Mouse (Mus musculus) left cerebral cortex, postnatal 14 days (tissue): ENCODE data around the gene Xpo6. TPM values are rescaled to one million over a fixed set of nuclear protein-coding genes. Genes with fewer than 3 reads are reported as not detected.

Source experiments
- DNase-seq, 2 experiments: peaks; one replicate each; pipeline ENCODE4 v3.0.0; 2021 to 2022; ENCODE audit warnings: low spot score in 2 of 2, mixed read lengths in 1 of 2
- intact Hi-C: fragments of 180-260 bp; cut with DNase I; formaldehyde crosslinking; loops from one replicate; pipeline ENCODE4 v1.15.1; 2025
- total RNA-seq, 2 experiments: library from RNA; stranded (reverse); gene quantifications; 2 replicates each; pipeline ENCODE4 v1.2.3; 2021

The Xpo6 gene
- total RNA-seq, 2 experiments from 2014 or later: 97.8 to 106 TPM

DNA sequence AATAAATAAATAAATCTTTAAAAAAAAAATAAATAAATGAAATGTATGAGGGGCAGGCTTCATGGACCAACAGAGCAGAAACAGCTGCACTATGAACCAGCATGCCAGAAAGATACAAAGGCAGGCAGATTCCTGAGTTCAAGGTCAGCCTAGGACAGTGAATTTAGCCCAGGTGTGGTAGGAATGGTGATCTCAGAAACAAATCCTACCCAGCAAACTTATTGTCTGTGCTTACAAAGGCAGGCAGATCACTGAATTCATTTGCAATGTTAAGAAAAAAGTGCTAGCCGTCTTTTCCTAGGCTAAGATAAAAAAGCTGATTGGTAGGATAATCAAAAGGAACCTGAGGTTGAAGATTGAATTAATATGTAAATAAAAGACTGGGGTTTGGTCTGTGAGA, 54.1 kb downstream of the Xpo6 start:
- no peak for DNase-seq
- intact Hi-C loops: no loop called here

- intact Hi-C loops: no loop called here
- no peak for DNase-seq
Measured at GRCm38 (mm10) chr7:126144364-126144763, 55.9 kb downstream of the Xpo6 start.

GRCm38 (mm10) chr7:126137850-126138249, 62.5 kb downstream of the Xpo6 start:
- intact Hi-C loops: no loop called here

DNA sequence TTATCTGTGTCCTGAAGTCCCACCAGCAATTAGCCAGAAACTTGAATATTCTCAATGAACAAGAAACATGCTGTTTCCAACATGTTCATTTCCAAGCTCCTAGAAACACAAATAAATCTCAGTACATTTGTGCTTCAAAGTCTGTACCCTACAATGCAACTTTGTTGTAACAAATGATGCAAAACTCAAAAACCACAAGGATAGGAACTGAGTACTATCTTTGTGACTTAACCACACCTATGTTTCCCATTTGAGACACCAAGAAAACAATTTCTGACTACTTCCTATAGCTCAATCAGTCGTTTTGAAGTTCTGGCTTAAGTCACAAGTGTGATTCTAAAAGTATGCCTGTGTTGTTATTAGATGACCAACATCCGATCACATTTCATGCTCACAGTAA, 64.9 kb downstream of the Xpo6 start:
- DNase-seq: no peak
- intact Hi-C loops: no loop called here

More at GRCm38 (mm10) chr7:126137850-126138249, 62.5 kb downstream of the Xpo6 start:
- DNase-seq: no peak

GRCm38 (mm10) chr7:126134634-126135321, 65.5 kb downstream of the Xpo6 start:
- no peak for DNase-seq
- intact Hi-C loops: no loop called here

- intact Hi-C loops: no loop called here
- DNase-seq: no peak
Measured at GRCm38 (mm10) chr7:126127673-126128072, 72.6 kb downstream of the Xpo6 start.

DNA sequence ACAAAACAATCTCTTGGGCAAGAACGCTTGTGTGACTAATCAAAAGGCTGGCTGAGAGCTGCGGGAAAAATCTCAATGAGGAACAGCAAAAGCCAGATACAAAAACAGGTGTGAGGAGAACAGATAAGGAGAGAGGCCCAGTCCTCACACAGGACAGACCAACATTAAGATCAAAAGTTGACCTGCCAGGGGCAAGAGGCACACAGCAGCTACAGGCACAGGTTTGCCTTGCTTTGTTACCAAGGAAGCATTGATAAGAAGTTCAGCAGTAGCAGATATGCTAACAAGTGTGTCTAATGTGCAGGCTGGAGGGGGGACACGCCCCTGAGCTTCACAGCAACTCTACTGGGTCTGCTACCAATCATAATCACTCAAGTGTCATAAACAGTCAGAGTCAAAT, 73.8 kb downstream of the Xpo6 start:
- DNase-seq: no peak
- intact Hi-C loops: no loop called here

DNA sequence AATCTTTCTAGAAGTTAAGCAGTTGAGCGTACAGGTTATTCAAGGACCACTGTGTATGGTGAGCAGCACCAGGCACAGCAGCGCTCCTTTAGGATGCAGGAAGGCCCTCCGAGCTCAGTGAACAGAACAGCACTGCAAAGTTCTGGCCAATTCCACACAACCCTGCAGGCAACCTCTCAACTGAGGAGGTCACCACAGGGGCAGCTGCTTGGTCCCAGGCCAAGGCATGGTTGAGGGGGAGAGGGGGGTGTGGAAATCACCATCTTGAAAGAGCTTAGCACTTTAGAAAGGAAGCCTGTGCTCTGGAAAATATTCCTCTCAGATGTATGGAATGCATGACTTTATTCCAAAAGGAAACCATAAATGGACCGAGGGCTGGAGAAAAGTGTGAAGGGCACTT, 78.8 kb downstream of the Xpo6 start:
- intact Hi-C loops: no loop called here
- DNase-seq: no peak

GRCm38 (mm10) chr7:126119819-126120218, 80.5 kb downstream of the Xpo6 start:
- intact Hi-C loops: no loop called here
- no peak for DNase-seq

DNA sequence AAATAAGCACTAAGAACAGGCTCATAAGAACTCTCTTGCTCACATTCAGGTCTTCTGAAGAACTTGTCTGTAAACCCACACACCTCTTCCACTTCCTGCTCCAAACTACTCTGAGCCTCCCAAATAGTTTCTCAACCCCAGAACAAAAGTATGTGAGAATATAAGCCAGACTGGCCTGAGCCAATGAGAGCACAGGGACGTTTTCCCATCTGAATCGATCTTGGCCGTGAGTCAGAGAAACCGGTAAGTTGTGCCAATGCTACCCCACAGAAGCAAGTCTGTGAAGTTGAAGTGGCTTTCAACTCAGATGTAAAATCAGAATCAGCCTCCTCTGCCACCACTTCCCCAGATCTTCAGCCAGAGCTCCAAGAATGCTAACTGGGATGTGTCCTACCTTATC, 87.0 kb downstream of the Xpo6 start:
- intact Hi-C loops: no loop called here
- no peak for DNase-seq

DNA sequence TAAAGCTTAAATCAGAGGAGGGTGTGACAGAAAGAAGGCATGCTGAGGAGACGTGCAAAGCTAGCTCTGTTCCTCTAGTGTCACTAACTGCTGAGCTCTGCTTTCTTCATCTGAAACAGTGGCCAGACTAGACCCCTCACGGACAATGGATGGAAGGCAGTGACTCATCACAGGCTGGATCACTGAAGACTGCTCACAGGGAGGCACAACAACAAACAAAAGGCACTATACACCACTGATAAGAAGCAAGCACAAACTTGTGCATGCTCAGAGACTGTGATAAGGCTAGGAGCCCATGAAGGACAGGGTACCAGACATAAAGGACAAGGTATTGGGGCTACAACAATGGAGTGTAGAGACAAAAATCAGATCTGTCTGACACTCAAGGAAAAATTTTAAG, 89.1 kb downstream of the Xpo6 start:
- DNase-seq: no peak
- intact Hi-C loops: no loop called here

GRCm38 (mm10) chr7:126109898-126110297, 90.4 kb downstream of the Xpo6 start:
- DNase-seq: no peak

DNA sequence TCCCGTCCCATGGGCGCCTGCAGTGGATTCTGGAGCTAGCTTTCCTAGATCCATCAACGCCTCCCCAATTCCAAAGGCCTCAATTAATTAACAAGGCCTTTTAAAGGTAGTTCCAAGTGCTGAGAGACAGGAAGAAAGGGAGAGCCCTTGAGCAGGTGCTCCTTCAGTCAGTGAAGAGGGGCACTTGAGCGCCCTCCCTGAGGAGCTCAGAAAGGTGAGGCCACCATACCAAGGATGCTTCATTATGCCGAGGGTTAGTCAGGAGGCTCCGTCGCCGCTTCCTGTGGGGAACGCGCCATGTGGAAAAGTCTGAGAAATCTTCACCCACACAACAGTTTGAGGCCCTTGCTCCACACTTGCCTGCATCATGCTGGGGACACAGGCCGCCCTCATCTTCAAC, 99.9 kb downstream of the Xpo6 start:
- no peak for DNase-seq

More at GRCm38 (mm10) chr7:126109898-126110297, 90.4 kb downstream of the Xpo6 start:
- intact Hi-C loops: no loop called here

DNA sequence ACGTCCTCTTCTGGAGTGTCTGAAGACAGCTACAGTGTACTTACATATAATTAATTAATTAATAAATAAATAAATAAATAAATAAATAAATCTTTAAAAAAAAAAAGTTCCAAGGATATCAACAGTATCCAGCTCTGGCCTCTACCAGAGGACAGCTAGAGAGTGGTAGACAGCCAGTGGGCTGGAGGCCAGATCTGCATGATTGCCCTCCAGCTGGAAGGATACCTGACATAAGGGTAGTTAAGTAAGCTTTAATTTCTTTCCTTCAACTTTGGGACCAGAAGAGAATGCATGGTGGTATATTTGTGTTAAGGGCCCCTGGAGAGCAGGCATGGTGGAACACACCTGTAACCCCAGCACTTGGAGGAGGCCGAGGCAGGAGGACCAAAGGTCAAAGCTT, 100.5 kb downstream of the Xpo6 start:
- no peak for DNase-seq
- intact Hi-C loops: no loop called here

More for the DNA sequence above, 99.9 kb downstream of the Xpo6 start:
- intact Hi-C loops: no loop called here

DNA sequence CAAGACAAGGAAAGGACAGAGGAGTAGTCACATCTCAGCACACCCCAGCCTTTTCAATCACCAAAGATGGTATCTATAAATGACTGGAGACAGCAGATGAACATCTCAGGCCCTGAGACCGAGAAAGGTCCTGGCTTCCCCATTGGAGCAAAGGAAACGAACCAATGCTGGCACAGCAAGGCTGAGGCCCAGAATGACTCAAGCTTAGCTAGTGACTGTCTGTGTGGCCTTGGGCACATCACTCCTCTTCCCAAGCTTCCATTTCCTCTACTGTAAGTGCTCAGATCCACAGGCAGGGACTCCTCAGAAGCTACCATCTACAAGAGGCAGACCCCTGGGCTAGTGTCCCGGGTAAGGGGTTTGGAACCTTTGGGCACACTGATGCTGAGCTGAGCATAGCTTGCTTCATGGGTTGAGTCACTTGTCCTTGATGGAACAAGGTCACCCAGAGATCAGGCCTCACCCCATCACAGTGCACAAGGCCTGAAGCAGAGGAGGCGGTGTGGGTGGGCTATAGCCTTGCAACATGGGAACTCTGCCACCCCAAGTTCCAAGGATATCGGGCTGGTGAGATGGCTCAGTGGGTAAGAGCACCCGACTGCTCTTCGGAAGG, 101.0 kb downstream of the Xpo6 start:
- DNase-seq: no peak
- intact Hi-C loops: no loop called here

DNA sequence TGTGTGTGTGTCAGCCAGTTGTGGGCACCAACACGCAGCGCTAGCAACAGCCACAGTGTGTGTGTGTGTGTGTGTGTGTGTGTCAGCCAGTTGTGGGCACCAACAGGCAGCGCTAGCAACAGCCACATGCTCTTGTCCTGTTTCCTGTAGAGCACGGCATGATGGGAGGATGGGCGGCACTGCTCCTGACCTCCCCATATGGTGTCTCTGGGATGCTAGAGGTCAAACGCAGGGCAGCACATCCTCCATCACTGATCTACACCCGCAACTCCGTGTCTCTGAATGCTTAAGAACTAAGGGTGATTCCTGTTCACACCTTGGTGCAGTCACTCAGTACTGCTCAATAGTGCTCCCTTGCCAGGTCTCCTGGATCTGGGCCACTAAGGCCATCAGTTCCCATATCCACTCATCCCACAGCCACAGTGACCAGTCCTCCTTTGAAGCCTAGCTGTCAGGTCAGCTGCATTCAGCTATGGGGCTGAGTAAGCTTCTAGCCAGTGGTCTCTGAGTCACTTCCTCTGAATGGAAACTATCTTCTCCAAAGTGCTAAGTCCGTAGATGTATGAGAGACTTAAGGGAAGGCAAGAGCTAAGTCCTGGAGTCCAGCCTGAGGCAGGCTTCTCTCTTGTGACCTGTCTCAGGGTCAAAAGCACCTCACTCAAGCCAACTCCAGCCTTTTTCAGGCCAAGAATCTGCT, 102.9 kb downstream of the Xpo6 start:
- no peak for DNase-seq
- intact Hi-C loops: no loop called here

GRCm38 (mm10) chr7:126096596-126096995, 103.7 kb downstream of the Xpo6 start:
- intact Hi-C loops: no loop called here
- DNase-seq: no peak

DNA sequence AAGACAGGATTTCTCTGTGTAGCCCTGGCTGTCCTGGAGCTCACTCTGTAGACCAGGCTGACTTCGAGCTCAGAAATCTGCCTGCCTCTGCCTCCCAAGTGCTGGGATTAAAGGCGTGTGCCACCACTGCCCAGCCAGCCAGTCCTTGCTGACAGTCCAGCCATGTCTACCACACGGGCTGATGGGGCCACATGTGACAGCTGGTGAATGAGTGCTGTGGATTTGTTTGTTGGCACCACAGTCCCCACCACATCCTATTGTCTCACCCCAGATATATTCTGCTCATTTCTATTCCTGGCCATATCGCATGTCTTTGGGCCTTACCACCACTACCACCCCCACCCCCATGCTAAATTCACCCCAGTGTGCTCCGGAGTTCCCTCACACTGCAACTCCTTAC, 105.6 kb downstream of the Xpo6 start:
- DNase-seq: no peak
- intact Hi-C loops: loop anchor here (5.0 kb wide), 1 partner anchor 417 kb away; no protein-coding TSS in a partner anchor

DNA sequence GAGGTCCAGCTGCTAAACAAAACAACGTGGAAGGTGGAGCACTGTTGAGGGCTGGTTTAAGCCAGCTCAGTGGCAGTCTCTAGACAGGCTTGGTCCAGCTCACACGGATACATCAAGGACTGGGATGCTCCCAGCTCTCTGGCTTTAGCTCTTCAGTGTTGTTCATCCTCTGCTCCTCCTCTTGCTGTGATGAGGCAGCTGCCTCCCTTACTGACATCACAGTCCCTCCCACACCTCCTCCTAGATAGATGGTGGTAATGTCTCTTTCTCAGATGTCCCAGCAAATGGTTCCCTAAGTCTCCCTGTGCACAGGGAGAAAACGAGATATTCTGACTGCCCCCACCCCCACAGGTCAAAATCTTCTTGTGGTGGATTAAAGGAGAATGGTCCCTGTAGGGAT, 107.1 kb downstream of the Xpo6 start:
- intact Hi-C loops: loop anchor here (5.0 kb wide), 1 partner anchor 416 kb away; no protein-coding TSS in a partner anchor
- DNase-seq: no peak

GRCm38 (mm10) chr7:126089782-126090181, 110.5 kb downstream of the Xpo6 start:
- intact Hi-C loops: loop anchor here (5.0 to 10.0 kb wide), 2 partner anchors 205 to 412 kb away; no protein-coding TSS in a partner anchor
- DNase-seq: peak; percentile 73 to 77
